Mouse (Mus musculus) cerebellum, adult 2 months (tissue): ENCODE results near the gene F12.

Experiments
- CTCF ChIP-seq: fragments of 200-500 bp; IDR thresholded peaks from 2 replicates; pipeline ENCODE4 v1.5.1; 2011; ENCODE audit warnings: low read depth, mild to moderate bottlenecking, control low read depth, low read length, moderate library complexity, borderline replicate concordance; ENCODE audit not compliant: insufficient read depth
- POLR2A ChIP-seq: fragments of 200-500 bp; IDR thresholded peaks from 2 replicates; pipeline ENCODE4 v1.6.1; 2011; ENCODE audit warnings: low read length, control low read depth, borderline replicate concordance; ENCODE audit not compliant: insufficient read depth

DNA sequence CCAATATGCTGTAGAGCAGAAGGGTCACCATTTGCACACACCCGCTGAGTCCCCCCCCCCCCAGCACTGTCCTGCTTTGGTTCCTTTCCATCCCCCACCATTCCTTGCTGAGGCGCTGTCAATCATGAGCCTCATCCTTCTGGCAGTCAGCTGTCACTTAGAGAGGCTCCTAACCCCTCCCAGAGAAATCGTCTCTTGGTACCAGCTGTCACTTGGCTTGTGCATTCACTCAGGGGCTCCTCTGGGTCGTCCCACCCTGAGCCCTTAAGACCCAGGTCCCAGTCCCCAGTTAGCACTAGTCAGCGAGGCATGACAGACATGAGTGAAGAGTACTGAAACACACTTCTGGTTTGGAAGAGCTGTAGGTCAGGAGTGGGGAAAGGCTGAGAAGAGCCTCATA is 54.9 kb downstream of the F12 start:
- TF ChIP-seq POLR2A: no peak
- TF ChIP-seq CTCF: no peak
